Mouse (Mus musculus): ENCODE data around the gene Sox1. TPM values are rescaled to one million over a fixed set of nuclear protein-coding genes. Genes with fewer than 3 reads are reported as not detected.

The Sox1 gene
- polyA plus RNA-seq, 1 experiment from 2014 or later, result not detected

- H3K4me3 ChIP-seq (ENCODE audit: low read length), result no peak overlapping the region
- no peaks in the 10 kb centered on the region for H3K9me3 ChIP-seq (ENCODE audit: low read length)
- H3K36me3 ChIP-seq (ENCODE audit: insufficient read depth, low read length), result no peaks in the 10 kb centered on the region
- H3K4me2 ChIP-seq (replicated peaks; ENCODE audit: low read depth, low read length), result no peak overlapping the region
- H3K9ac ChIP-seq (replicated peaks; ENCODE audit: low read length), result no peak overlapping the region
- no peak overlapping the region for H3K27ac ChIP-seq (ENCODE audit: low read length)
- ATAC-seq (ENCODE audit: low FRiP score, low TSS enrichment), result no peak
- H3K4me1 ChIP-seq (ENCODE audit: insufficient read depth, low read length), result peaks cover 31% of the 10 kb centered on the region
- H3K27me3 ChIP-seq (ENCODE audit: insufficient read depth, low read length), result peaks cover 96% of the 10 kb centered on the region
- 2% methylated on average over 21 of the region's 21 CpGs for WGBS
Measured at GRCm38 (mm10) chr8:12398011-12398945, 3.2 kb downstream of the Sox1 start.

DNA sequence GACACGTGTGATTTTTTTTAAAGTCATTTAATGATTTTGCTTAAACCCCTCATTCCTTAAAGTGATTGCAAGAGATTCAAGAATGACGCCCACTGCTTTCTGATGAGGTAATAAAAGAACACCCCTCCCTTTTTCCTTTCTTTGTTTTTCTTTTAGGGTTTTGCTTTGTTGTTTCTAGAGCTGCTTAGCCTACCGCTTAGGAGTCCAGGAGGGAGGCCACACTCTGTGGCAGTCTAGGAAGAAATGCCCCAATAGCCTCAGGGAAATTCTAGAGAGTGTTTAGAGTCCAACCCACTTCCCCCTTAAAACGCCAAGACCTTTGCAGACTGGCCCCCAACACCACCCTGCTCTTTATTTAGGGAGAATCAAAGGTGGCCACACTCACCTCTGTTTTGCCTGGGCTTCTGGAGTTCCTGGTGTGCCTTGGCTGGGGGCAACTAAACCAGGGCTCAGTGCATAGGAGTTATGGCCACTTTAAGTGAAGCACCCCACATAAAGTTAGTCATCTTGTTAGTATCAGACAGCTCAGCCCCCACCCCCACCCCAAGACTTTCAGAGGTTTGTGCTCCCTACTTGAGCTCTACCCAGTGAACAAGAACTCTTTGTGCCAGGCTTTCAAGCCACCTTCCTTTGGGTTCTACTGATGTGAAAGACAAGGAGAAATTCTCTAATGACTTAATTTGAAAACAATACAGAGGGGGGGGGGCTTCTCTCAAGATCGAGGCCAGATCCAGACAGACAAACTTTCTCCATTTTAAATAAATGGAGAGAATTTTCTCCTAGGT is 4.5 kb downstream of the Sox1 start:
- Histone ChIP-seq H3K36me3 (ENCODE audit: insufficient read depth, low read length) (no peaks in the 10 kb centered on the region), H3K9ac (replicated peaks; ENCODE audit: low read length) (no peak overlapping the region), H3K9me3 (ENCODE audit: low read length) (no peaks in the 10 kb centered on the region), H3K27me3 (ENCODE audit: insufficient read depth, low read length) (peaks cover 97% of the 10 kb centered on the region), H3K4me2 (replicated peaks; ENCODE audit: low read depth, low read length) (no peak overlapping the region), H3K4me3 (ENCODE audit: low read length) (no peak overlapping the region), H3K27ac (ENCODE audit: low read length) (no peak overlapping the region), H3K4me1 (ENCODE audit: insufficient read depth, low read length) (peaks cover 31% of the 10 kb centered on the region)
- ATAC-seq (ENCODE audit: low FRiP score, low TSS enrichment), result no peak
- WGBS, result 2% methylated on average over 5 of the region's 5 CpGs

DNA sequence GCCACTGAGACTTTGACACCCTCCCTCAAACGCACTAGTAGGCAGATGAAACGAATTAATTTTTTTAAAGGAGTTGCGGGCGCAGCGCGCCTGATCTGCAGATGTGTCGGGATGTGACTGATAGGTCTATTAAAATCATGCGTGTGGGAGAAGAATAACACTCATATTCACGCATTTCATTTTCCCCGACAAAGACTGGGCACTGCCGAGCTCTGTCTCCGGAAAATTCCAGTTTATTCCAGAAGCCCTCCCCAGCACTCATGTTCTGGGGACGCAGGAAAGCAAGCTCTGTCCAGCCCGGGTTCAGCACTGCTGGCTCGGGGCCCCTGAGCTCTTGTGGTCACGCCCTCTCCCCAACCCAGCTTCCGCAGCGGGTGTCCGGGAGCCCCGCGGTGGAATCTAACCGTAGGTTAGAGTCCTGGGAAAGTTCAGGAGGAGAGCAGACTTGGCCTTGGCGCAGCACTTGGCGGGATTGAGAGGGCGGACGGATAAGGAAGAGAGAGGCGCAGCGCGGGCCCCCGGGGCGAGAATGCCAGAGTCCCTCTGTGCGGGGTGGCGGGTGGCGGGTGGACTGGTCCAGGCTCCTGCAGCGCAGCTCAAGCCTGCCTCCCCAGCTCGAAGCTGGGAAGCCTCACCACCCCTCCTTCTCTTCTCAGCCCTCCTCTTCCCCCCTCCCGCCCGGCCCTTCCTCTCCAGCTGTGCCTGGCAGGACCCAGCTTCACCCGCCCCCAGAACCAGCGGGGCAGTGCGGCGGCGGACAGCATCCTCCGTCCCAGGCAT is 5.7 kb downstream of the Sox1 start:
- peak overlapping the region; percentile 10 for H3K4me3 ChIP-seq (ENCODE audit: low read length)
- no peaks in the 10 kb centered on the region for H3K36me3 ChIP-seq (ENCODE audit: insufficient read depth, low read length)
- peak; percentile 50; the same call in 1 of the 2 replicates for ATAC-seq (ENCODE audit: low FRiP score, low TSS enrichment)
- H3K4me2 ChIP-seq (replicated peaks; ENCODE audit: low read depth, low read length), result peak overlapping the region; percentile 29; the same call in 1 of the 2 replicates
- no peak overlapping the region for H3K9ac ChIP-seq (replicated peaks; ENCODE audit: low read length)
- under 1% methylated on average over 40 of the region's 44 CpGs for WGBS
- H3K4me1 ChIP-seq (ENCODE audit: insufficient read depth, low read length), result peaks cover 20% of the 10 kb centered on the region
- H3K27ac ChIP-seq (ENCODE audit: low read length), result no peak overlapping the region
- no peaks in the 10 kb centered on the region for H3K9me3 ChIP-seq (ENCODE audit: low read length)
- peaks cover 95% of the 10 kb centered on the region for H3K27me3 ChIP-seq (ENCODE audit: insufficient read depth, low read length)

GRCm38 (mm10) chr8:12401391-12402270 is 6.5 kb downstream of the Sox1 start:
- Histone ChIP-seq H3K27me3 (ENCODE audit: insufficient read depth, low read length) (peaks cover 95% of the 10 kb centered on the region), H3K9me3 (ENCODE audit: low read length) (no peaks in the 10 kb centered on the region), H3K4me1 (ENCODE audit: insufficient read depth, low read length) (peaks cover 15% of the 10 kb centered on the region), H3K36me3 (ENCODE audit: insufficient read depth, low read length) (no peaks in the 10 kb centered on the region), H3K4me3 (ENCODE audit: low read length) (peak overlapping the region; percentile 10), H3K4me2 (replicated peaks; ENCODE audit: low read depth, low read length) (peak overlapping the region; percentile 29; the same call in 1 of the 2 replicates), H3K9ac (replicated peaks; ENCODE audit: low read length) (no peak overlapping the region), H3K27ac (ENCODE audit: low read length) (no peak overlapping the region)
- no peak for ATAC-seq (ENCODE audit: low FRiP score, low TSS enrichment)
- WGBS, result under 1% methylated on average over 35 of the region's 35 CpGs

DNA sequence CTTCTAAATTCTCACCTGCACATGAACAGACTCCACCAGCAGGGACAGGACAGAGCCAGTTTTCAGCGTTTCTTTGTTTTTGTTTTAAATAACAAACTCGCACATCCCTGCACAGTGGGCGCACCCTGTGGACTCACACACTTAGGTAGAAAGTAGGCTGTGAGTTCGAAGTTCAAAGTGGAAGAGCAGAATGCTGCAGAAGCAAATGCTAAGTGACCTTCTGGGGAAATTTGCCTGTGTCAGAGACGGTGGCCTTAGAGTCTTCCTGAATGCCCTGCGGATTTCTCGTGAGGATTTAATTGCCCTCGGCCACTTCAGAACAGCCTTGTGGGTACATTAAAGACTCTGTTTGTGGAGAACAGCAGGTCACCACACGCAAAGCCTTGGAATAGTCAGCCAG is 7.6 kb downstream of the Sox1 start:
- no peak for ATAC-seq (ENCODE audit: low FRiP score, low TSS enrichment)
- H3K4me3 ChIP-seq (ENCODE audit: low read length), result no peak overlapping the region
- WGBS, result 4% methylated on average over 9 of the region's 9 CpGs
- no peak overlapping the region for H3K9ac ChIP-seq (replicated peaks; ENCODE audit: low read length)
- H3K4me2 ChIP-seq (replicated peaks; ENCODE audit: low read depth, low read length), result no peak overlapping the region
- peaks cover 7% of the 10 kb centered on the region for H3K4me1 ChIP-seq (ENCODE audit: insufficient read depth, low read length)
- no peaks in the 10 kb centered on the region for H3K36me3 ChIP-seq (ENCODE audit: insufficient read depth, low read length)
- H3K27ac ChIP-seq (ENCODE audit: low read length), result no peak overlapping the region
- no peaks in the 10 kb centered on the region for H3K9me3 ChIP-seq (ENCODE audit: low read length)
- H3K27me3 ChIP-seq (ENCODE audit: insufficient read depth, low read length), result peaks cover 93% of the 10 kb centered on the region

DNA sequence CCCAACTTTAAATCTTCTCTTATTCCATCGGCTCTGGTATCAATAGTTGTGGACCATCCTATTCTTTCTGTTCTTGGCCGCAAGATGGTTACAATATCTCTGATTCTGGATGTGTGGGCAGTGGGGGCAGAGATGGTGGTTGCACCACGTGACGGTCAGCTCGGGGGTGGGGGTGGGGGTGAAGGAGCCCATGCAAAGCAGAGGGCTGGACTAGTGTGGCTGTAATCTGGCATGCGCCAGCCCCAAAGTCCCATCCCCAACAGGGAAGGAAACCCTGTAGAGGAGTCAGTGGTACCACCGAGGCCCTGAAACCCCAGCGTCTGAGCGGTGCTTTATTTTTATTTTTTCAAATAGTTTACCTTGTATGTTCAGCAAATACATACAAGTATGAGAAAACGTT is 12.9 kb downstream of the Sox1 start:
- 24% methylated on average over 10 of the region's 10 CpGs for WGBS
- Histone ChIP-seq H3K36me3 (ENCODE audit: insufficient read depth, low read length) (no peaks in the 10 kb centered on the region), H3K27me3 (ENCODE audit: insufficient read depth, low read length) (peaks cover 73% of the 10 kb centered on the region), H3K27ac (ENCODE audit: low read length) (no peak overlapping the region), H3K4me3 (ENCODE audit: low read length) (no peak overlapping the region), H3K9ac (replicated peaks; ENCODE audit: low read length) (no peak overlapping the region), H3K9me3 (ENCODE audit: low read length) (no peaks in the 10 kb centered on the region), H3K4me1 (ENCODE audit: insufficient read depth, low read length) (peaks cover 5% of the 10 kb centered on the region; the same call in 1 of the 2 replicates), H3K4me2 (replicated peaks; ENCODE audit: low read depth, low read length) (no peak overlapping the region)
- ATAC-seq (ENCODE audit: low FRiP score, low TSS enrichment), result peak; percentile 35; the same call in 1 of the 2 replicates

- no peak overlapping the region for H3K4me3 ChIP-seq (ENCODE audit: low read length)
- peaks cover 53% of the 10 kb centered on the region for H3K27me3 ChIP-seq (ENCODE audit: insufficient read depth, low read length)
- H3K9ac ChIP-seq (replicated peaks; ENCODE audit: low read length), result no peak overlapping the region
- H3K9me3 ChIP-seq (ENCODE audit: low read length), result no peaks in the 10 kb centered on the region
- H3K4me1 ChIP-seq (ENCODE audit: insufficient read depth, low read length), result peaks cover 5% of the 10 kb centered on the region; the same call in 1 of the 2 replicates
- H3K4me2 ChIP-seq (replicated peaks; ENCODE audit: low read depth, low read length), result no peak overlapping the region
- H3K36me3 ChIP-seq (ENCODE audit: insufficient read depth, low read length), result no peaks in the 10 kb centered on the region
- 38% methylated on average over 3 of the region's 3 CpGs for WGBS
- ATAC-seq (ENCODE audit: low FRiP score, low TSS enrichment), result peak; percentile 91
- H3K27ac ChIP-seq (ENCODE audit: low read length), result peak overlapping the region; percentile 40; the same call in 1 of the 2 replicates
Measured at GRCm38 (mm10) chr8:12409976-12410375, 14.9 kb downstream of the Sox1 start.

GRCm38 (mm10) chr8:12417056-12417455 is 22.0 kb downstream of the Sox1 start:
- Histone ChIP-seq H3K9ac (replicated peaks; ENCODE audit: low read length) (no peak overlapping the region), H3K9me3 (ENCODE audit: low read length) (no peaks in the 10 kb centered on the region), H3K4me2 (replicated peaks; ENCODE audit: low read depth, low read length) (no peak overlapping the region), H3K27ac (ENCODE audit: low read length) (no peak overlapping the region), H3K36me3 (ENCODE audit: insufficient read depth, low read length) (no peaks in the 10 kb centered on the region), H3K4me1 (ENCODE audit: insufficient read depth, low read length) (no peaks in the 10 kb centered on the region), H3K4me3 (ENCODE audit: low read length) (no peak overlapping the region), H3K27me3 (ENCODE audit: insufficient read depth, low read length) (peaks cover 23% of the 10 kb centered on the region; the same call in 1 of the 2 replicates)
- 85% methylated on average over 2 of the region's 2 CpGs for WGBS
- ATAC-seq (ENCODE audit: low FRiP score, low TSS enrichment), result no peak
